Mouse (Mus musculus): Measurements from ENCODE around the gene Rab6a.

Gene Rab6a

GRCm38 (mm10) chr7:100681132-100681531, 73.9 kb downstream of the Rab6a start:
- DNase-seq (ENCODE audit: low spot score in 2 of 2) = no peak

GRCm38 (mm10) chr7:100683241-100683640, 76.0 kb downstream of the Rab6a start:
- no peak for DNase-seq (ENCODE audit: low spot score in 2 of 2)

GRCm38 (mm10) chr7:100684081-100684480, 76.9 kb downstream of the Rab6a start:
- DNase-seq (ENCODE audit: low spot score in 2 of 2) = no peak

- DNase-seq (ENCODE audit: low spot score in 2 of 2) = peak in 1 of 2 experiments; percentile 26
Measured at GRCm38 (mm10) chr7:100684538-100684937, 77.3 kb downstream of the Rab6a start.

- DNase-seq (ENCODE audit: low spot score in 2 of 2) = peak; percentile 36 to 44
Measured at GRCm38 (mm10) chr7:100685061-100686030, 78.1 kb downstream of the Rab6a start.

GRCm38 (mm10) chr7:100688471-100688870, 81.3 kb downstream of the Rab6a start:
- DNase-seq (ENCODE audit: low spot score in 2 of 2) = no peak

All from heart, adult 9 months (tissue).